Mouse (Mus musculus) left cerebral cortex, adult 8-10 months (tissue): ENCODE measurements at regions not wholly inside any gene's neighbourhood (a gene's known extent, or its start where the extent isn't known, plus 50 kb on each side); places are given as distances from the start of the nearest gene placed in this dataset.

Source experiments
- DNase-seq, 2 experiments: peaks; one replicate each; pipeline ENCODE4 v3.0.0; 2022; ENCODE audit warnings: low spot score in 2 of 2

DNA sequence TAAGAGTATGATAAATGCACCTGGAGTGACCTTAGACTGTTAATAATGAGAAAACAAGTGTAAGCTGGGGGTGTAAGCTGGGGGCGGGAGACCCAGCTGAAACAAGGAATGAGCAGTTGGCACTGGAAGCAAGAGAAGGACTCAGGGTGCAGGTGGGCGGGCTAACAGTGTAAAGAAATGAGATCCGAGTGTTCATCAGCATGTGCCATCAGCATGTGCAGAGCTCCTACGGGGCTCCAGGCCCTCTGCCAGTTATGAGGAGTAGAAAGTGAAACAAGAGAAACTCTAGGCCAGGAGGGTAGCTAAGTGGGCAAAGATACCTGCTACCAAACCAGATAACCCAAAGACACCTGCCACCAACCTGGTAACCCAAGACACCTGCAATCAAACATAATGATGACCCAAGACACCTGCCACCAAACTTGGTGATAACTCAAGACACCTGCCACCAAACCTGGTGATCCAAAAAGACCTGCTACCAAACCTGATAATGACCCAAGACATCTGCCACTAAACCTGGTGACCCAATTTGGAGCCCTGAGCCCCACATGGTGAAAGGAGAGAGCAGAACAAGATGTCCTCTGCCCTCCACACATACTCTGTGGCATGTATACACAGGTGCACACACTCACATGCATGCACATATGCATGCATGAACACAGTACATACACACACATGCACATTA is 120.1 kb upstream of the Ctnnb1 start:
- peak in 1 of 2 experiments; percentile 46 for DNase-seq

DNA sequence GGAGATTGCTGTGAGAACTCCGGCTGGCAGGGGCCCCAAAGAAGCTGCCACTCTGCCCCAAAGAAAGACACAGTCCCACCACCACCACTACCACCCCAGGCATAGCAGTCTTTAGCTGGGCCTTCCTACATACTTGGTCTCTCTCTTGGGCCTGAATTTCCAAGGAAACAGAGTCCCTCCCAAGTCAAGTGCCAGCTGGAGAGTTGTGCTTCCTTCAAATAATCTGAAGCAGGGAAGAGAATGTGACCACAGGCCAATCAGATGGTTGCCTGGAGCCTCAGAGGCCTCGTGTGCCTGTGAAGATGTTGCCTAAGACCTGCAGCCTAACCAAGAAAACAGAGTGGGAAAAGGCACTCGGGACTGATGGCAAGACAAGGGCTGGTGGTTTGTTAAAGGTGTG is 117.5 kb upstream of the Ctnnb1 start:
- DNase-seq, result no peak

DNA sequence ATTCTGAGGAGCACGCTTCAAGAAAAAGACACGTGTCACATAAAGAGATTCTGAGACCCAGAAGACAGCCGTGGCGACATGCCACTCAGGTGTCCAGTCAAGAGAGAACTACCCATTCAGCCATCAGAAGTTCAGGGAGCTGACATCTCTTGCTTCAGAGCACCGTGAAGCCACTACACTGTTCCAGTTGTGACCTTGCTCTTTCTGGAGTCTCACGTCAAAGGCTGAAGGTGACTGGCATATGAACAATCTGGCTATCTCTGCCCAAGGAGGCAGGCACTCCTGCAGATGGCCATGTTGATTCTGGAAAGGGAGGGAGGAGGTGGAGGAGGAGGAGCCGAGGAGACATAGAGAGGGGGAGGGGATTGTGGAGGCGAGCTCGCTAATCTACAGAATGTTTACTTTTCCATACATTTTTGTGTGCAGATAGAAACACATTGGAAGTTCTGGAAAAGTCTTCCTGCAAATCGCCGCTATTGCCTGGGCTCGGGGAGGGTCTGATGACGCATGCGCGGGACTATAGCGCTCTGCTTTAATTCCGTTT is 116.3 kb upstream of the Ctnnb1 start:
- no peak for DNase-seq

GRCm38 (mm10) chr9:120814286-120814685 is 114.7 kb upstream of the Ctnnb1 start:
- no peak for DNase-seq

GRCm38 (mm10) chr9:120818726-120819317 is 110.2 kb upstream of the Ctnnb1 start:
- no peak for DNase-seq

GRCm38 (mm10) chr9:120820892-120821291 is 108.1 kb upstream of the Ctnnb1 start:
- DNase-seq, result no peak

DNA sequence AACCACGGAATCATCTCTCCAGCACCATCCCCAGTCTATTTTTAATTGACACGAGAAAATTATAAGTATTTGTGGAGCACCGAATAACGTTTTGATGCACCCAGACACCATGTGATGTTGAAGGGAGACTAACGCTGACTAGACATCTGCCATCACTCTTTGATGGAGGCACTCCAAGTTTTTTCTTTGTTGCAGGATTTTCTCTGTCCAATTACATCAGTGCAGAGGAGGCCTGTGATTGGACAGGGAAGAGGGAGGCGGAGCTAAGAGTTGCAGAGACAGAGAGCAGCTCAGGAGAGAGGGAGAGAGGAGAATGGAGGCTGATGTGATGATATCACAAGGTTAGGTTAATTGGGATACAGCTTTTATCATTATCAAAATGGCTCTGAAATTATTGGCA is 105.6 kb upstream of the Ctnnb1 start:
- DNase-seq, result no peak

GRCm38 (mm10) chr9:120826266-120826665 is 102.8 kb upstream of the Ctnnb1 start:
- no peak for DNase-seq

DNA sequence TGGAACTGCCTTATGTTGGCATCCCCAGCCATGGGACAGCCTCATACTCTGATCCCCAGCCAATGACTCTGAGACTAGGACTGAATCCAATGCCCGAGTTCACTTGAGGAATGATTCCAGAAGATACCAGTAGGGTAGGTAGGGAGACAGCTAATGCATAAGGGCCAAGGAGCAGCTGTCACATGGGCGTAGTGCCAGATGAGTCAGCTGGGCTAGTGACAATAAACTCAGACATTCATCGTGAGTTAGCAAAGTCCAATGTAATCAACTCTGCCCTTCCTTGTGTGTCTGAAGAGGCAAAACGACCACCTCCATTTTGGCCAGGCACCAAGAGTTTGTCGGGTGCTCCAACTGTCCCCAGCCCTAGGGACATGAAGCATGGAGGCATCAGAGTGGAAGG is 98.5 kb upstream of the Ctnnb1 start:
- no peak for DNase-seq

DNA sequence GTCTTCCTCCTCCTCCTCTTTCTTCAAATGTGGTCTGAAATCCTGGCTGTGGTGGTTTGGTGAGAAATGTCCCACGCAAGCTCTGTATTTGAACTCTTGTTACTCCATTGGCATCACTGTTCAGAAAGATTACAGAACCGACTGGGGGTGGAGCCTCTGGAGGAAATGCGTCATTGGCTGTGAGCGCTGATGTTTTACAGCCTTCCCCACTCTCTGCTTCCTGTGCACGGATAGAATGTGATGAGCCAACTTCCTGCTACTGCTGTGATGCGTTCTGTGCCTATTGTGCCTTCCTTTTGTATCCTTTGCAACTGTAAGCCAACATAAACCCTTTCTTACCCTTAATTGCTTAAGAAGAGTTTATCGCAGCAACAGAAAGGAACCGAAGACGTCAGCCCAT is 94.8 kb upstream of the Ctnnb1 start:
- DNase-seq, result no peak

DNA sequence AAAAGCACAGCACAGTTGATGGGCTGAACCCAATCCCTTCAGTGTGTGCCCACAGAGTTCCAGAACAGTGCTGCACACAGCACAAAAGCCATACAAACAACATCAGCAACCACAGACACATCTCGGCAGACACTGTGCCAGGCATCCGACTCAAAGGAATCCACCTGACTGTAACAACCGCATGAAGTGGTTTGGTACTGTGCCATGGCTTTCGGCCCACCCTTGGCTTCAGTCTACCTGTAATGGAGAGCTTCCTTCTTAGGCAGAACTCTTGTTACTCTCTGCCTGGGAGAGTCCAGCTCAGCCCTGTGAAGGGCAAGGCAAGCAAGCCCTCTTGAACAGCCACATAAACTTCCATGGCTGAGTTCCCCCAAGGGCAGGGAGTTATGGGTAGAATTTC is 93.4 kb upstream of the Ctnnb1 start:
- no peak for DNase-seq

DNA sequence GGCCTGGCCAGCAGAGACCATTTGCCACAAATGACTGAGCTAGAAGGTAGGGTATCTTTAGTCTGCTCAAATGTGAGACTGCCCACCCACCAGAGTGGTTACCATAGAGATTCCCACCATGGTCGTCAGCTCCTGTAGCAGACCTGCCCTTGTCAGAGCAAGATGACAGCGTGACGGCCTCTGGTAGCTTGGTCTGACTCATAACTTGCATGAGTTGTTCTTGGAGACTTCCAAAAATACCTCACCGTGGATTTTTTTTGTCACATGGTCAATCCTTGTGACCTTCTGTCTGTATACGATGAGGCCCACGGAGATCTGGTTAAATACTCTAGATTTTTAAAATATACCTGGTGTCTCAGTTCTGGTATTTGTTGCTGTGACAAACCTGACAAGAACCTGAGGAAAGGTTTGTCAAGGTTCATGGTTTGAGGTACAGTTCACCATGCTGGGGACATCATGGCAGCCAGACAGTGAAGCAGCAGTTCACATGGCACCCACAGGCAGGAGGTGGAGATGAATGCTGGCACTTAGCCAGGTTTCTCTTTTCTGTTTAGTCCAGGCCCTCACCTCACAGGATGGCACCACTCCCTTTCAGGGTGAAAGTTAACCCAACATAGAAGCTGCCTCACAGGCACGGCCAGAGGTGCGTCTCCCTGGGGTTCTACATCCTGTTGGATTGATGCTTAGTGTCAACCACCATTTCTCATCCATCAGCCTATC is 91.4 kb upstream of the Ctnnb1 start:
- peak in 1 of 2 experiments; percentile 56 for DNase-seq

- DNase-seq, result no peak
Measured at GRCm38 (mm10) chr9:120843753-120844152, 85.3 kb upstream of the Ctnnb1 start.

GRCm38 (mm10) chr9:120845538-120845937 is 83.5 kb upstream of the Ctnnb1 start:
- peak in 1 of 2 experiments; percentile 57 for DNase-seq

DNA sequence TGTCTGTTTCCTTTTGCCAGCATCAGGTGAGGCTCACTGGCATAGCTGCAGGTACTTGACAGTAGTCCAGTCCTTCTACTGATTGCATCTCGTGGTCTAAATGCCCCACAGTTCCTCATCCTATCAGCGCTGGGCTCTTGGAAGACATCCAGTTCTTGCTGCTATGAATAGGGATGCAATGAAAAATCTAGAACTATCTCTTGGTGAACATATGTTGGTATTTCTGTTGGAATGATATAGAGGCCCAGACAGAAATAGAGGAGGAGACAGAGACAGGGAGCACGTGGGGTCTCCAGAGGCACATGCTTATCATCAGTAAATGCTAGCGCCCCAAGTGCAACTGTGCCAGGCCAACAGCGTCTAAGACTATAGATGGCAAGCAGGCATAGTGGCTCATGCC is 81.4 kb upstream of the Ctnnb1 start:
- peak in 1 of 2 experiments; percentile 43 for DNase-seq

DNA sequence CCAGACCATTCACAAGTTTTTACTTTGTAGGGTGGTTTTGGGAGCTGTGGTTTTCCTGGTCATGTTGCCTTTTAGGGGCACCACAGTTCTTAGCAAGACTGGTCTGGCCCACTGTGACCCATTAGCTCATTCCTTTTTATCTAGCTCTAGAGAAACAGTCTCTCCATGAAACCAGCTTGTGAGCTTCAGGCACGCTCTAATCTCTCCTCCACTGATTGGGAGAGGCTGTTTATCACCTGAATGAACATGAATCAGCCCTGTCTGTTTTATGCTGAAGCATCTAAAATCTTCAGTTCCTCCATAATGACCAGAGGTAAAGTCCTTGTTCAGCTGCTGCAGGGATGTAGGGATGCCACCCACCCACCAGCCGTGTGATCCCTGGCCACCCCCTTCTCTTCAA is 80.1 kb upstream of the Ctnnb1 start:
- no peak for DNase-seq

GRCm38 (mm10) chr9:120850092-120850491 is 78.9 kb upstream of the Ctnnb1 start:
- DNase-seq, result no peak

DNA sequence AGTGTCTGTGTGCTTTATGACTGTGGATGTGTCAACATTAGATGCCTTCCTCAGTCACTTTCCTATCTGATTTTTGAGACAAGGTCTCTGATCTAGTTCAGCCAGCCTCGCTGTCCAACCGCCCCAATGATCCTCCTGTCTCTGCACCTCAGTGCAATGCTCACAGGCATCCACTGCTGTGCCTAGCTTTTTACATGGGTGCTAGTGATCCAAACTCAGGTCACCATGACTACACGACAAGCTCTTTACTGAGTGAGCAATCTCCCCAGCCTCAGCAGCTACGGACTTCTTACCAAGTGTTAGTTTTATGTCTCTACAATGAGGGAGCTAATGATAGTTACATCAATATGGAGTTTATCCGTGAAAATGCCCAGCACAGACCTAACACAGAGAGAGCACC is 77.1 kb upstream of the Ctnnb1 start:
- no peak for DNase-seq

GRCm38 (mm10) chr9:120852572-120852971 is 76.4 kb upstream of the Ctnnb1 start:
- no peak for DNase-seq

DNA sequence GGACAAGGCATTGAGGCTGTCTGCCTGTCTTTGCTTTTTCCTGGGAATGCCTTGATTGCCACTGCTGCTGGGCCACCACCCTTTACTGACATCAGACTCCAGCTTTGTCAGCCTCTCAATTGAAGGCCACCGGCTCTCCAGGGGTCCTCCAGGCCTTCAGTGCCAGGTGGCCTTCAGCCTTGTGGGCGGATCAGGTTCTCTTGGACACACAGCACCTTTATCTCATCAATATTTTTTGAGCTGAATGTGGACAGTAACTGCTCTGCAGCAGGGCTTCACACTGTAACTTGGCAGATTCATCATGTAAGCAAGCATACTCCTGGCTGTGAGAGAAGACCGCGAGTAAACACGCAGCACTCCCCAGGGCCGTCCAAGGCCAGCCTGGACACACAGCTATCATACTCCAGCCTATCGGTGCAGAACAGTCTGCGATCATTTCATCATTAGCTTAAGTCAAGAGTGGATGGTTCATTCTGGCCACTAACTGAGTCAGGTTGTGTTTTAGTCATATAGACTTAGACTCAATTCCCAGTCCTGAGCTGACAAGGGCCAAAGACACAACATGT is 75.9 kb upstream of the Ctnnb1 start:
- DNase-seq, result no peak

GRCm38 (mm10) chr9:120854351-120854750 is 74.7 kb upstream of the Ctnnb1 start:
- DNase-seq, result no peak
